Mouse (Mus musculus): ENCODE measurements around the gene Katna1.
A peak's percentile ranks its signal among the peaks of the same experiment; 100 is the strongest.
"Not testable (repeated sequence)": the region's sequence is repeated elsewhere in the genome, so short reads cannot be mapped to it uniquely, and the experiment has no call there.

Gene Katna1

GRCm38 (mm10) chr10:7725751-7726500 is at the start of gene Katna1:
TSS of gene Katna1 (plus strand) at chr10:7726000.
- peak; percentile 97 for DNase-seq

- peak; percentile 92 for DNase-seq
These were observed 45.0 kb upstream of the Katna1 start, which contains the start of the genes Pcmt1 and Lats1 for GRCm38 (mm10) chr10:7680731-7681301. TSS of gene Pcmt1 (minus strand) at chr10:7681136. TSS of gene Lats1 (plus strand) at chr10:7681214.

- DNase-seq: peak; percentile 73
These were observed 44.3 kb upstream of the Katna1 start for GRCm38 (mm10) chr10:7681343-7682025.

DNA sequence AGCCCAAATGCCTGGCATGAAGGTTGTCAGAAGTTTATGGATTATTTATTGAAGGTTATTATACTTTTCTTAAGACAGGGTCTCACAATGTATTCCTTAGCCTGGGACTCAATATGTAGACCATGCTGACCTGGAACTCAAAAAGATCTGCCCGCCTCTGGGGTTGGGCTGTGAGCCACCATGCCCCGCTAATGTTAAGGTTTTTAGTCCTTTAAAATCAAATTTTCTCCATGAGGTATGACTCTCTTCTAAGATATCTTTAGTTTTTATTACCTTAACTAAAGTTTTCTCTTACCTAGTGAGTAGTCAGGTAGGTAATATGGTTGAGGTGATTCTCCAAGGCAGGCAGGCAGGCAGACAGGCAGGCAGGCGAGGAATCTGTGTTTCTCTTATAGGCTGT is 43.6 kb upstream of the Katna1 start:
- no peak for DNase-seq

GRCm38 (mm10) chr10:7686902-7687301 is 38.9 kb upstream of the Katna1 start:
- DNase-seq: no peak

- peak; percentile 43 for DNase-seq
These were observed 30.5 kb upstream of the Katna1 start for GRCm38 (mm10) chr10:7695286-7695685.

GRCm38 (mm10) chr10:7700120-7700519 is 25.7 kb upstream of the Katna1 start:
- no peak for DNase-seq

- no peak for DNase-seq
These were observed 23.2 kb upstream of the Katna1 start for GRCm38 (mm10) chr10:7702586-7702985.

- DNase-seq: no peak
These were observed 15.7 kb upstream of the Katna1 start for GRCm38 (mm10) chr10:7710121-7710520.

GRCm38 (mm10) chr10:7712506-7712905 is 13.3 kb upstream of the Katna1 start:
- DNase-seq: no peak

GRCm38 (mm10) chr10:7715056-7715455 is 10.7 kb upstream of the Katna1 start:
- no peak for DNase-seq

GRCm38 (mm10) chr10:7726501-7726812 is 657 bp downstream of the Katna1 start:
- no peak for DNase-seq

DNA sequence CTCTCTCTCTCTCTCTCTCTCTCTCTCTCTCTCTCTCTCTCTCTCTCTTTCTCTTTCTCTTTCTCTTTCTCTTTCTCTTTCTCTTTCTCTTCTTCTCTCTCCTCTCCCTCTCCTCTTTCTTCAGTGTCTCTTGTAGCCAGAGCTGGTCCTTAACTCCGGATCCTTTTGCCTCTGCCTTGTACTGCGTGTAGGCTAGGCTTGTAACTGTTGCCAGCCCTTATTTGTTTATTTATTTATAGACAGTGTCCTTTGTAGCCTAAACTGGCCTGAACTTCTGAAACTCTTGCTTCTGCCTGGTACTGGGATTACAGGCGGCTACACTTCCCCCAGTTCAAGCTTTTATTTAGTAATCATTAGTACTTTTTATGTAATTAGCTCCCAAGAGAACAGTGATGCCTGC is 1.2 kb downstream of the Katna1 start:
- no peak for DNase-seq

- DNase-seq: no peak
These were observed 5.8 kb downstream of the Katna1 start for GRCm38 (mm10) chr10:7731582-7731981.

GRCm38 (mm10) chr10:7737122-7737521 is 11.3 kb downstream of the Katna1 start:
- no peak for DNase-seq

GRCm38 (mm10) chr10:7737914-7738313 is 12.1 kb downstream of the Katna1 start:
- DNase-seq: no peak

GRCm38 (mm10) chr10:7745528-7745927 is 19.7 kb downstream of the Katna1 start:
- DNase-seq: not testable (repeated sequence)

DNA sequence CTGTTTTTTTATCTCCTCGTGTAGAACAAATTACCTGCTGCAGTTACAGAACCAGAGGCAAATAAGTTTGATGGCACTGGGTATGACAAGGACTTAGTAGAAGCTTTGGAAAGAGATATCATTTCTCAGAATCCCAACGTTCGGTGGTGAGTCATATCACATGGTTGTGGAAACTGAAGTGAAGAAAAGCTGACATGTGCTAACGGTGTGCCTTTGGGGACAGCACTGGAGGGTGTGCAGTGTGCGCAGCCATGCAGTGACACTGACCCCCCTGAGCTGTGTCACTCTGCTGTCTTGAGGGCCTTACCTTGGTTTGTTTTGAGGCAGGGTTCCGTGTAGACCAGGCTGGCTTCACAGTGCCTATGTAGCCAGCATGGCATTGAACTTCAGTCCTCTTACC is 23.0 kb downstream of the Katna1 start:
- no peak for DNase-seq

- no peak for DNase-seq
These were observed 31.7 kb downstream of the Katna1 start for GRCm38 (mm10) chr10:7757544-7757943.

DNA sequence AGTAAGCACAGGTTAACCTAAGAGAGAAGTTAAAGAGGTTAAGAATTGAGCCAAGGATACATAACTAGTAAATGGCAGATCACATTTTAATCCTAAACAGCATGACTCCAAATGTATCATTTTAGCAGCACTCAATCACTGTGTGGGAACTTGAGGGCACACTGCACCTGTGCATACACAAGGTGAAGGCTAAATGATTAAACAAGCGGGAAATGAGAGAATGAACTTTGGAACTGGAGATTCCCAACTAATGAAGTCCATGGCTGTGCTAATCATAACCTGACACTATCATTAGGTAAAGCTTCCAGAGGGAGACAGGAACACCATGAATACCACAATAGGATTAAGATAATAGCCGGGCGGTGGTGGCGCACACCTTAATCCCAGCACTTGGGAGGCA is 46.5 kb downstream of the Katna1 start:
- DNase-seq: no peak

DNA sequence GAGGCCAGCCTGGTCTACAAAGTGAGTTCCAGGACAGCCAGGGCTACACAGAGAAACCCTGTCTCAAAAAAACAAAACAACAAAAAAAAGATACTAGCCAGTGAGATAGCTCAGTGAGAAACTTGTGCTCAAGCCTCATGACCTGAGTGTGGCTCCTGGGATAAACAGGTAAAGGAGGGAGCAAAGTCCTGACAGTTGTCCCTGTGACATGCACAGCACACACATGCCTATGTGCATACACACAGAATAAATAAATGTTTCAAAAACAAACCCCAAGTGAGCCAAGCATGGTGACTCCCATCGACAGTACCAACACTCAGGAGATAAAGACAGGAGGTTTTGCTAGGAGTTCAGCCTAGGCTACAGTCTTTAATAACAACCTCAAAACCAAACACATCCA is 47.0 kb downstream of the Katna1 start:
- no peak for DNase-seq

DNA sequence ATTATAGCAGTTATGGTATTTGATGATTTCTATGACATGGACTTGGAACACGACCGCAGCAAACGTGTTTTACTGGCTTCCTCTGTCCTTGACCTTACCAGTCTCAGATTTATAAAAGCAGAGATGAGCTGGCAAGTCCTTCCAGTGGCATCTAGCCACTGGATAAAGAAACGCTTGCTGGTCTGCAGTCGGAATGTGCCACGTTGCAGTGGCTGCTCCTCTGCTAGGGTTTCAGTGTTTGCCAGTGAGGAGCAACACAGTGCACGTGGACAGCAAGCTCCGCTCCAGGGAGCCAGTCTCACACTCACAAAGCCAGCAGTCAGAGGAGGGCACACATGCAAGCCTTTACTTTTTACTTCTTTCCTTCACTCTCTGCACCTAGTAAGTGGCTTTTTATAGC is 49.6 kb downstream of the Katna1 start:
- no peak for DNase-seq

- no peak for DNase-seq
These were observed 52.6 kb downstream of the Katna1 start for GRCm38 (mm10) chr10:7778361-7778760.

- no peak for DNase-seq
These were observed 54.0 kb downstream of the Katna1 start for GRCm38 (mm10) chr10:7779751-7780237.

Measured in thymus, postnatal 14 days (tissue).